Comparison of ENCODE assay signal across 9 mouse cellular contexts in the genomic region with DNA sequence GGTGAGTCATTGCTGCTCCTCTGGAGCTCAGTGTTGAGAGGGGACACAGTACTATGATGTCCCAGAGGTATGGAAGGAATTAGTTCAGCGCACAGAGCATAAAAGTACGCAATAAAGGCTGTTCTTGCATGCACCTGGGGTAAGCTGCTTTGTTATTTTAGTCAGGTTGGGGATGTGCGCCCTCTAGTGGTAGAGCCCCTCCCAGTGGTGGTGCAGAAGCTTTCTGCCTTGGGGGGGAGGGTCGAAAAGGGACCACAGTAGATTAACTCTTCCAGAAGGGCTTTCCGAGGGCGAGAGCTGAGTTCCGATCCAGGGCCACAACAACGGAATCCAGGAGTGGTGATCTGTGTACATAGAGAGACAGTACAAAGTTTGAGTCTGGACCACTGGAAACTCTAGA. TPM values are rescaled to one million over a fixed set of nuclear protein-coding genes. Genes with fewer than 3 reads are reported as not detected.
DNase-seq lines count a peak whose midpoint lies in the region; ATAC-seq and TF ChIP-seq lines count a peak whose summit lies in the region.
"Had no signal": no experiment of that assay in that cellular context is flagged by ENCODE, and none has a peak within 500 bp of the region (broad histone marks: within the 10 kb centered on the region; RNA-seq: fewer than 3 reads in every experiment).

No protein-coding gene starts in this region.

- no peak for ATAC-seq in neural tube, embryonic 11.5 days (ENCODE audit: insufficient read depth, low FRiP score, low TSS enrichment)
- no peak; the same call in 1 of the 2 replicates for ATAC-seq in granulocyte monocyte progenitor cell, adult 5-6 weeks (replicated peaks; ENCODE audit: poor library complexity, severe bottlenecking)

- no peak overlapping the region for H3K4me2 ChIP-seq in neural tube, embryonic 11.5 days (ENCODE audit: low read depth)
- H3K4me2 ChIP-seq: embryonic facial prominence, embryonic 13.5 days had no signal

- no peaks in the 10 kb centered on the region for H3K9me3 ChIP-seq in neural tube, embryonic 11.5 days (ENCODE audit: control insufficient read depth, low read length)
- H3K9me3 ChIP-seq: embryonic facial prominence, embryonic 13.5 days had no signal

- no peaks in the 10 kb centered on the region for H3K27me3 ChIP-seq in heart, adult 2 months (ENCODE audit: control insufficient read depth, insufficient read depth, low read length)
- no peaks in the 10 kb centered on the region for H3K27me3 ChIP-seq in neural tube, embryonic 11.5 days (ENCODE audit: control insufficient read depth, insufficient read depth, low read length)

- H3K4me3 ChIP-seq in heart, adult 2 months = no peak overlapping the region
- H3K4me3 ChIP-seq in neural tube, embryonic 11.5 days (ENCODE audit: low read depth, low read length) = no peak overlapping the region
- H3K4me3 ChIP-seq: embryonic facial prominence, embryonic 13.5 days had no signal

- peak; percentile 27 to 54 for DNase-seq in heart, adult 2 months
- no peak for DNase-seq in heart, adult 11 months
- peak; percentile 35 for DNase-seq in right cerebral cortex, postnatal 4 days
- no peak for DNase-seq in right cerebral cortex, postnatal 10 days (ENCODE audit: low spot score in 2 of 2)
- DNase-seq in c-Kit-positive CD71-negative TER-119-negative erythroid progenitor cells, embryonic 14.5 days (ENCODE audit: low read depth) = peak; percentile 31
- peak; percentile 22 to 79 for DNase-seq in kidney, postnatal 36 days
- peak; percentile 48 for DNase-seq in neural tube, embryonic 11.5 days (ENCODE audit: low spot score)

- TF ChIP-seq POLR2A in heart, adult 2 months (IDR thresholded peaks at IDR 0.05; ENCODE audit: insufficient read depth, low read depth, low read length) = no peak

- WGBS in heart, adult 2 months = 49% methylated on average over 8 of the region's 8 CpGs
- 58% methylated on average over 8 of the region's 8 CpGs for WGBS in neural tube, embryonic 11.5 days

- intact Hi-C loops in heart, adult 2 months (cut with DNase I) = no loop called here

- no peaks in the 10 kb centered on the region for H3K79me2 ChIP-seq in heart, adult 2 months (replicated peaks; ENCODE audit: control insufficient read depth, insufficient read depth, low read length)

- H3K36me3 ChIP-seq in heart, adult 2 months (ENCODE audit: control insufficient read depth, insufficient read depth, low read length) = no peaks in the 10 kb centered on the region
- H3K36me3 ChIP-seq in neural tube, embryonic 11.5 days (ENCODE audit: control insufficient read depth, insufficient read depth, low read length) = no peaks in the 10 kb centered on the region
- H3K36me3 ChIP-seq: embryonic facial prominence, embryonic 13.5 days had no signal

- peak; percentile 82 for TF ChIP-seq CTCF in heart, adult 2 months (IDR thresholded peaks at IDR 0.05)

- no peak for TF ChIP-seq EP300 in heart, adult 2 months (IDR thresholded peaks at IDR 0.05; ENCODE audit: insufficient read depth, low read depth, low read length)

- peaks cover 3% of the 10 kb centered on the region; the same call in 1 of the 2 replicates for H3K4me1 ChIP-seq in heart, adult 2 months (ENCODE audit: control insufficient read depth, insufficient read depth, low read length)
- H3K4me1 ChIP-seq in neural tube, embryonic 11.5 days (ENCODE audit: control insufficient read depth, insufficient read depth, low read length) = peaks cover 9% of the 10 kb centered on the region

- H3K9ac ChIP-seq in heart, adult 2 months (ENCODE audit: low read depth, low read length) = no peak overlapping the region
- no peak overlapping the region for H3K9ac ChIP-seq in neural tube, embryonic 11.5 days (ENCODE audit: low read length)
- H3K9ac ChIP-seq: embryonic facial prominence, embryonic 13.5 days had no signal

- no peak overlapping the region for H3K27ac ChIP-seq in heart, adult 2 months
- no peak overlapping the region for H3K27ac ChIP-seq in neural tube, embryonic 11.5 days (ENCODE audit: low read depth, low read length)
- H3K27ac ChIP-seq: embryonic facial prominence, embryonic 13.5 days had no signal

RNA-seq across cellular contexts. Expression of a gene that starts 49.3 kb away (rescaled TPM):
- total RNA-seq in heart, adult 2 months (2021) = 1 to 10 TPM; 3.3 to 4.1 TPM
- 3.0 and 3.7 TPM in 2 replicates for polyA plus RNA-seq in heart, adult 2 months (2012; rRNA removed)
- polyA plus RNA-seq in neural tube, embryonic 11.5 days (2014; fragmentation: Nextera tagmentation; extraction: Ambion mirVana) = 6.8 and 9.9 TPM in 2 replicates
- total RNA-seq in granulocyte monocyte progenitor cell, adult 5-6 weeks (2014; fragmentation: Nextera tagmentation) = not detected in 2 replicates
- total RNA-seq in granulocyte monocyte progenitor cell, adult 5-6 weeks (2017) = not detected in 2 replicates

Comparison
In these comparisons a context has a peak if more than half of its experiments do, and no peak if none do; other contexts are left out.
1. DNase-seq: peak in heart, adult 2 months (2 of 2), right cerebral cortex, postnatal 4 days (single experiment), c-Kit-positive CD71-negative TER-119-negative erythroid progenitor cells, embryonic 14.5 days (single experiment), kidney, postnatal 36 days (2 of 2) and neural tube, embryonic 11.5 days (single experiment); none in heart, adult 11 months (single experiment) and right cerebral cortex, postnatal 10 days (0 of 2).
2. RNA of a gene that starts 49.3 kb away (total RNA-seq): 3.3 to 4.1 TPM in heart, adult 2 months; not detected in granulocyte monocyte progenitor cell, adult 5-6 weeks; every median in the first group is over 4 times any median in the second.